Mouse (Mus musculus) ES-E14 (cell line): Measurements from ENCODE around the gene Tmed4.

ENCODE experiments used
- CHD2 ChIP-seq: IDR thresholded peaks from 2 replicates; pipeline ENCODE4 v1.6.1; 2014; ENCODE audit warnings: mild to moderate bottlenecking, low read depth, low read length, inconsistent platforms
- ZNF384 ChIP-seq: IDR thresholded peaks from 2 replicates; pipeline ENCODE4 v1.6.1; 2012; ENCODE audit warnings: low read depth, low read length, inconsistent platforms

GRCm38 (mm10) chr11:6252248-6252647 is 22.4 kb downstream of the Tmed4 start:
- TF ChIP-seq ZNF384 (no peak), CHD2 (no peak)
